Mouse (Mus musculus) intestine, embryonic 14.5 days (tissue): ENCODE results near the gene Nav2. TPM values are rescaled to one million over a fixed set of nuclear protein-coding genes. Genes with fewer than 3 reads are reported as not detected.

Experiments used
- ATAC-seq: fragments of 200-750 bp; cut with Nextera tagmentation; replicated peaks from 2 replicates; pipeline ENCODE4 v1.8.0; 2017; ENCODE audit warnings: low read depth, moderate number of reproducible peaks, moderate TSS enrichment, moderate library complexity; ENCODE audit not compliant: low FRiP score, low TSS enrichment
- DNase-seq: peaks from one replicate; pipeline ENCODE4 v3.0.0-alpha.2; 2018; ENCODE audit warnings: low spot score
- H3K27ac ChIP-seq: fragments of 300-500 bp; sonication (generic); 2 replicates; pipeline ENCODE4 v1.5.1; 2014; ENCODE audit warnings: low read depth, mild to moderate bottlenecking, control low read depth
- H3K27me3 ChIP-seq: fragments of 300-500 bp; sonication (generic); replicated peaks from 2 replicates; pipeline ENCODE4 v1.6.1; 2014; ENCODE audit warnings: low read length, control low read depth; ENCODE audit not compliant: control insufficient read depth, insufficient read depth
- H3K36me3 ChIP-seq: fragments of 300-500 bp; sonication (generic); 2 replicates; pipeline ENCODE4 v1.6.1; 2014; ENCODE audit warnings: low read length, control low read depth; ENCODE audit not compliant: control insufficient read depth, insufficient read depth
- H3K4me1 ChIP-seq: fragments of 300-500 bp; sonication (generic); replicated peaks from 2 replicates; pipeline ENCODE4 v1.6.1; 2014; ENCODE audit warnings: low read length, control low read depth, mixed read lengths; ENCODE audit not compliant: control insufficient read depth, insufficient read depth
- H3K4me2 ChIP-seq: fragments of 300-500 bp; sonication (generic); 2 replicates; pipeline ENCODE4 v1.6.1; 2014; ENCODE audit warnings: low read length
- H3K4me3 ChIP-seq: fragments of 300-500 bp; sonication (generic); 2 replicates; pipeline ENCODE4 v1.5.1; 2014; ENCODE audit warnings: low read depth, low read length, control low read depth, mixed read lengths
- H3K9ac ChIP-seq: fragments of 300-500 bp; sonication (generic); 2 replicates; pipeline ENCODE4 v1.6.1; 2014; ENCODE audit warnings: mild to moderate bottlenecking, low read length
- H3K9me3 ChIP-seq: fragments of 300-500 bp; sonication (generic); 2 replicates; pipeline ENCODE4 v1.6.1; 2016; ENCODE audit warnings: low read length, control low read depth; ENCODE audit not compliant: control insufficient read depth
- WGBS: fragments of 180-500 bp; shearing (Covaris S2); extraction: QIAGEN DNeasy Blood & Tissue Kit; methylation state at CpG from one replicate; pipeline ENCODE4 v1.1.7; 2014; 5-methylcytosine and 5-hydroxymethylcytosine counted together
- polyA plus RNA-seq: library from polyadenylated mRNA; unstranded; fragments of >200 nt; fragmentation: Nextera tagmentation; extraction: Ambion mirVana; gene quantifications from 2 replicates; pipeline ENCODE4 v1.2.1, GENCODE M21; 2014

Gene Nav2
- polyA plus RNA-seq, 1 experiment from 2014 or later, result 31.5 TPM

DNA sequence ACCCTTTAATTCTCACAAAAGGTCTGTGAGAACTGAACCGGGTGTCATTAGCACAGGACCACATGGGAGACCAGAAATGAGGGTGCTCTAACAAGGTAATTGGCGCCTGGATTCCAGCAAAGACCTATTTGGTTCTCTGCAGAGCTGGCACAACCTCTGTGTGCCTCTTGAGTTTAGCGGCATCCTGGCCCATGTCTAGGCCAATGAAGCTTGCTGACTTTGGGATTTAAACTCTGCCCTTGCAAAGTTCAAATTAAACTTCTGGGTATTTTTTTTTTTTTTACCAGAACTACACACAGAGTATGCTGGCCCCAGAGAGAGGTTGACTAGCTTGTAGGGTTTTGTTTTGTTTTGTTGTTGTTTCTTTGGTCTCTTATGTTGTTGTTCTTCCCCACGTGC is 617.6 kb downstream of the Nav2 start:
- H3K9ac ChIP-seq, result no peak overlapping the region
- no peak overlapping the region for H3K4me3 ChIP-seq
- 79% methylated on average over 4 of the region's 4 CpGs for WGBS
- no peak for DNase-seq
- H3K27me3 ChIP-seq, result no peaks in the 10 kb centered on the region
- no peak overlapping the region for H3K27ac ChIP-seq
- peaks cover 32% of the 10 kb centered on the region for H3K4me1 ChIP-seq
- no peaks in the 10 kb centered on the region for H3K36me3 ChIP-seq
- H3K4me2 ChIP-seq, result no peak overlapping the region
- no peak for ATAC-seq
- H3K9me3 ChIP-seq, result no peaks in the 10 kb centered on the region

GRCm38 (mm10) chr7:49527495-49527894 is 619.0 kb downstream of the Nav2 start:
- 13% methylated on average over 4 of the region's 4 CpGs for WGBS
- DNase-seq (peak; percentile 77), ATAC-seq (peak; percentile 70)
- H3K9me3 ChIP-seq, result no peaks in the 10 kb centered on the region
- H3K27ac ChIP-seq, result no peak overlapping the region
- peaks cover 20% of the 10 kb centered on the region for H3K4me1 ChIP-seq
- no peak overlapping the region for H3K4me3 ChIP-seq
- no peak overlapping the region for H3K9ac ChIP-seq
- H3K27me3 ChIP-seq, result no peaks in the 10 kb centered on the region
- no peak overlapping the region for H3K4me2 ChIP-seq
- H3K36me3 ChIP-seq, result no peaks in the 10 kb centered on the region

- H3K4me2 ChIP-seq, result no peak overlapping the region
- H3K9ac ChIP-seq, result no peak overlapping the region
- H3K9me3 ChIP-seq, result no peaks in the 10 kb centered on the region
- DNase-seq (no peak), ATAC-seq (peak; percentile 57)
- H3K27ac ChIP-seq, result 0 out of 2 replicates have a peak overlapping the region, but pooled peaks have one; percentile 64
- H3K36me3 ChIP-seq, result no peaks in the 10 kb centered on the region
- H3K4me3 ChIP-seq, result no peak overlapping the region
- no peaks in the 10 kb centered on the region for H3K27me3 ChIP-seq
- peaks cover 15% of the 10 kb centered on the region for H3K4me1 ChIP-seq
- 9% methylated on average over 4 of the region's 4 CpGs for WGBS
These were observed 619.4 kb downstream of the Nav2 start for GRCm38 (mm10) chr7:49527925-49528324.

DNA sequence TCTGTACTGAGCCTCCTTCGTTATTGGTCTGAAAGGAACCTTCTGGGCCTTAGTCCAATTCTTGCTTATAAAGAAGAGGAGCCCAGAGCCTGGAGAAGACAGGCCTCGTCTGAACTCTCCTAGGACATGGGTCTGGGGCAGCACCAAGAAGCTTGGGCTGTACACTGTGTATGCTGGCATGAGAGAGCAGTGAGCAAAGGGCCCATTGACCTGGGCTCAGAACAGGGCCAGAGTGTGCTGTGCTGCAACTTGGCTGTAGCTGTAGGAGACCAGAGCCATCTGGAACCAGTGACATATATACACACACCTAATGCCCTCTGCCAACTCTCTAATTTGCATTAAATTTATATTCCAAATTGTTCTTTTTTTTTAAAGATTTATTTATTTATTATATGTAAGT is 621.0 kb downstream of the Nav2 start:
- Histone ChIP-seq H3K9me3 (no peaks in the 10 kb centered on the region), H3K36me3 (no peaks in the 10 kb centered on the region), H3K27me3 (no peaks in the 10 kb centered on the region), H3K4me2 (no peak overlapping the region), H3K27ac (no peak overlapping the region), H3K9ac (no peak overlapping the region), H3K4me3 (no peak overlapping the region), H3K4me1 (peaks cover 12% of the 10 kb centered on the region)
- 70% methylated on average over 2 of the region's 2 CpGs for WGBS
- no peak for ATAC-seq
- no peak for DNase-seq

GRCm38 (mm10) chr7:49533571-49533970 is 625.1 kb downstream of the Nav2 start:
- ATAC-seq, result no peak
- 77% methylated on average over 8 of the region's 8 CpGs for WGBS
- H3K36me3 ChIP-seq, result peaks cover 17% of the 10 kb centered on the region; the same call in 1 of the 2 replicates
- no peak overlapping the region for H3K4me3 ChIP-seq
- no peaks in the 10 kb centered on the region for H3K9me3 ChIP-seq
- no peaks in the 10 kb centered on the region for H3K27me3 ChIP-seq
- H3K27ac ChIP-seq, result no peak overlapping the region
- H3K9ac ChIP-seq, result no peak overlapping the region
- DNase-seq, result no peak
- H3K4me2 ChIP-seq, result no peak overlapping the region
- no peaks in the 10 kb centered on the region for H3K4me1 ChIP-seq

GRCm38 (mm10) chr7:49534208-49534607 is 625.7 kb downstream of the Nav2 start:
- Histone ChIP-seq H3K27ac (no peak overlapping the region), H3K9ac (no peak overlapping the region), H3K9me3 (no peaks in the 10 kb centered on the region), H3K4me1 (no peaks in the 10 kb centered on the region), H3K36me3 (peaks cover 18% of the 10 kb centered on the region; the same call in 1 of the 2 replicates), H3K27me3 (no peaks in the 10 kb centered on the region), H3K4me3 (no peak overlapping the region), H3K4me2 (no peak overlapping the region)
- 81% methylated on average over 6 of the region's 6 CpGs for WGBS
- ATAC-seq (no peak), DNase-seq (no peak)

- Histone ChIP-seq H3K9ac (no peak overlapping the region), H3K4me3 (no peak overlapping the region), H3K36me3 (peaks cover 29% of the 10 kb centered on the region; the same call in 1 of the 2 replicates), H3K27me3 (no peaks in the 10 kb centered on the region), H3K27ac (no peak overlapping the region), H3K9me3 (no peaks in the 10 kb centered on the region), H3K4me2 (no peak overlapping the region), H3K4me1 (no peaks in the 10 kb centered on the region)
- WGBS, result 73% methylated on average over 5 of the region's 5 CpGs
- ATAC-seq (no peak), DNase-seq (no peak)
These were observed 629.8 kb downstream of the Nav2 start for GRCm38 (mm10) chr7:49538360-49538759.

- Histone ChIP-seq H3K9ac (no peak overlapping the region), H3K27ac (no peak overlapping the region), H3K4me2 (no peak overlapping the region), H3K4me1 (peaks cover 4% of the 10 kb centered on the region), H3K27me3 (no peaks in the 10 kb centered on the region), H3K9me3 (no peaks in the 10 kb centered on the region), H3K4me3 (no peak overlapping the region), H3K36me3 (peaks cover 29% of the 10 kb centered on the region; the same call in 1 of the 2 replicates)
- WGBS, result 85% methylated on average over 9 of the region's 9 CpGs
- no peak for DNase-seq
- no peak for ATAC-seq
These were observed 631.7 kb downstream of the Nav2 start for GRCm38 (mm10) chr7:49540181-49540580.

- H3K27me3 ChIP-seq, result no peaks in the 10 kb centered on the region
- no peak overlapping the region for H3K27ac ChIP-seq
- H3K4me2 ChIP-seq, result no peak overlapping the region
- no peaks in the 10 kb centered on the region for H3K9me3 ChIP-seq
- DNase-seq (no peak), ATAC-seq (no peak)
- no peak overlapping the region for H3K9ac ChIP-seq
- 83% methylated on average over 3 of the region's 3 CpGs for WGBS
- H3K4me3 ChIP-seq, result no peak overlapping the region
- peaks cover 4% of the 10 kb centered on the region for H3K4me1 ChIP-seq
- peaks cover 24% of the 10 kb centered on the region for H3K36me3 ChIP-seq
These were observed 633.6 kb downstream of the Nav2 start for GRCm38 (mm10) chr7:49542135-49542534.
